Mouse (Mus musculus): ENCODE results near the gene Slc39a11.
A peak's percentile ranks its signal among the peaks of the same experiment; 100 is the strongest.

Gene Slc39a11

GRCm38 (mm10) chr11:113271857-113272256, 378.0 kb downstream of the Slc39a11 start:
- no peak for DNase-seq

GRCm38 (mm10) chr11:113268831-113269319, 381.0 kb downstream of the Slc39a11 start:
- DNase-seq: peak; percentile 94

GRCm38 (mm10) chr11:113267516-113268230, 382.2 kb downstream of the Slc39a11 start:
- DNase-seq: no peak

GRCm38 (mm10) chr11:113266706-113267105, 383.2 kb downstream of the Slc39a11 start:
- DNase-seq: no peak

- DNase-seq: no peak
Measured at GRCm38 (mm10) chr11:113265567-113265966, 384.3 kb downstream of the Slc39a11 start.

GRCm38 (mm10) chr11:113263971-113264370, 385.9 kb downstream of the Slc39a11 start:
- DNase-seq: no peak

- no peak for DNase-seq
Measured at GRCm38 (mm10) chr11:113262062-113262461, 387.8 kb downstream of the Slc39a11 start.

GRCm38 (mm10) chr11:113261421-113261820, 388.5 kb downstream of the Slc39a11 start:
- no peak for DNase-seq

GRCm38 (mm10) chr11:113259712-113260382, 390.0 kb downstream of the Slc39a11 start:
- DNase-seq: no peak

GRCm38 (mm10) chr11:113258016-113258415, 391.9 kb downstream of the Slc39a11 start:
- DNase-seq: no peak

GRCm38 (mm10) chr11:113254653-113255052, 395.2 kb downstream of the Slc39a11 start:
- no peak for DNase-seq

- DNase-seq: no peak
Measured at GRCm38 (mm10) chr11:113253169-113253568, 396.7 kb downstream of the Slc39a11 start.

GRCm38 (mm10) chr11:113251172-113251571, 398.7 kb downstream of the Slc39a11 start:
- no peak for DNase-seq

- no peak for DNase-seq
Measured at GRCm38 (mm10) chr11:113246475-113246874, 403.4 kb downstream of the Slc39a11 start.

- DNase-seq: no peak
Measured at GRCm38 (mm10) chr11:113245666-113246065, 404.2 kb downstream of the Slc39a11 start.

- no peak for DNase-seq
Measured at GRCm38 (mm10) chr11:113234432-113234831, 415.4 kb downstream of the Slc39a11 start.

GRCm38 (mm10) chr11:113232049-113232448, 417.8 kb downstream of the Slc39a11 start:
- DNase-seq: no peak

- no peak for DNase-seq
Measured at GRCm38 (mm10) chr11:113230410-113231132, 419.3 kb downstream of the Slc39a11 start.

GRCm38 (mm10) chr11:113225748-113226147, 424.1 kb downstream of the Slc39a11 start:
- DNase-seq: no peak

- DNase-seq: no peak
Measured at GRCm38 (mm10) chr11:113223756-113224323, 426.0 kb downstream of the Slc39a11 start.

GRCm38 (mm10) chr11:113221267-113222195, 428.3 kb downstream of the Slc39a11 start:
- no peak for DNase-seq

- DNase-seq: no peak
Measured at GRCm38 (mm10) chr11:113220649-113221048, 429.2 kb downstream of the Slc39a11 start.
